Mouse (Mus musculus) heart, postnatal 25 days (tissue): ENCODE measurements around the gene Gmppa. TPM values are rescaled to one million over a fixed set of nuclear protein-coding genes. Genes with fewer than 3 reads are reported as not detected.

Experiments
- DNase-seq: peaks from one replicate; pipeline ENCODE4 v3.0.0; 2022; ENCODE audit warnings: low spot score
- intact Hi-C: fragments of 180-260 bp; cut with DNase I; formaldehyde crosslinking; loops from one replicate; pipeline ENCODE4 v1.15.1; 2025
- total RNA-seq, 2 experiments: library from RNA; stranded (reverse); gene quantifications; 2 replicates each; pipeline ENCODE4 v1.2.3; 2021

The Gmppa gene
- 10 to 100 TPM; 36.6 to 37.3 TPM for total RNA-seq

- intact Hi-C loops: no loop called here
- DNase-seq: peak; percentile 67
Measured at GRCm38 (mm10) chr1:75435475-75436328, at the start of gene Gmppa. TSS of gene Gmppa (plus strand) at chr1:75435930.

GRCm38 (mm10) chr1:75386149-75386548 lies 49.6 kb upstream of the Gmppa start:
- intact Hi-C loops: no loop called here
- DNase-seq: no peak

- intact Hi-C loops: no loop called here
Measured at GRCm38 (mm10) chr1:75387469-75387928, 48.2 kb upstream of the Gmppa start.

DNA sequence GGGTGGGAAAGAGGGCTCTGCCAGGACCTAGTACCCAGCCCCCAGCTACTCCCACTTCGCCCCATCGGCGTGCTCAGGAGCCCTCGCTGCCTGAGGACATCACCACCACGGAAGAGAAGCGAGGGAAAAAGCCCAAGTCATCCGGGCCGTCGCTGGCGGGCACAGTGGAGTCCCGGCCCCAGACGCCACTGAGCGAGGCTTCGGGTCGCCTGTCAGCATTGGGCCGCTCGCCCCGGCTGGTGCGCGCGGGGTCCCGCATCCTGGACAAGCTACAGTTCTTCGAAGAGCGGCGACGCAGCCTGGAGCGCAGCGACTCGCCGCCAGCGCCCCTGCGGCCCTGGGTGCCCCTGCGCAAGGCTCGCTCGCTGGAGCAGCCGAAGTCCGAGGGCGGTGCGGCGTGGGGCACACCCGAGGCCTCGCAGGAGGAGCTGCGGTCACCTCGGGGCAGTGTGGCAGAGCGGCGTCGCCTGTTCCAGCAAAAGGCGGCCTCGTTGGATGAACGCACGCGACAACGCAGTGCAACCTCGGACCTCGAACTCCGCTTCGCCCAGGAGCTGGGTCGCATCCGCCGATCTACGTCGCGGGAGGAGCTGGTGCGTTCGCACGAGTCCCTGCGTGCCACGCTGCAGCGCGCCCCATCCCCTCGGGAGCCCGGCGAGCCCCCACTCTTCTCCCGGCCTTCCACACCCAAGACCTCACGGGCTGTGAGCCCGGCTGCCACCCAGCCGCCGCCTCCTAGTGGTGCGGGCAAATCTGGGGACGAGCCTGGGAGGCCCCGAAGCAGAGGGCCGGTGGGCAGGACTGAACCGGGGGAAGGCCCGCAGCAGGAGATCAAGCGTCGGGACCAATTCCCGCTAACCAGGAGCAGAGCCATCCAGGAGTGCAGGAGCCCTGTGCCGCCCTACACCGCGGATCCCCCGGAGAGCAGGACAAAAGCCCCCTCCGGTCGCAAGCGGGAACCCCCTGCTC lies 47.5 kb upstream of the Gmppa start:
- intact Hi-C loops: no loop called here
- DNase-seq: no peak

More at GRCm38 (mm10) chr1:75387469-75387928, 48.2 kb upstream of the Gmppa start:
- no peak for DNase-seq

DNA sequence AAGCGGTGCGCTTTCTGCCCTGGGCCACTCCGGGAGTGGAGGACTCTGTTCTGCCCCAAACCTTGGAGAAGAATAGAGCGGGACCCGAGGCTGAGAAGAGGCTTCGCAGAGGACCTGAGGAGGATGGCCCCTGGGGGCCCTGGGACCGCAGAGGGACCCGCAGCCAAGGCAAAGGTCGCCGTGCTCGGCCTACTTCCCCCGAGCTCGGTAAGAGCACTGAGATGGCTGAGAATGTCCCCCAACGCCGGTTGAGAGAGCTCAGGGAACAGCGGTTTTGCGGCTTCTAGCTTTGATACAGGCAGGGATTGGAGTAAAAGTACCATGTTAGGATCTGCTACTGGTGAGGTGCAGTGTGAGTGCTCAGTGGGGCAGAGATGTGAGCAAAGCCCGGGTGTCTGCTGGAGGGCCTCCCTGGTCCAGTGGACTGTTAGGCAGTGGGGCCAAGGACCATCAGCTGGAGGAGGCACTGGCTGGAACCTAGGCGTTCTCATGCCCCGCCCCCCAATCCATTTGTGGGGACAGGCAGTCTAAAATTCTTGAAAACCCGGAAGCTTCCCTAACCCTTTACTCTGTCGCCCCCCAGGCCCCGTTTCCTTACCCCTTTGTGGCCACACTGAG lies 46.7 kb upstream of the Gmppa start:
- no peak for DNase-seq
- intact Hi-C loops: no loop called here

GRCm38 (mm10) chr1:75393139-75393538 lies 42.6 kb upstream of the Gmppa start:
- peak; percentile 60 for DNase-seq
- intact Hi-C loops: no loop called here

DNA sequence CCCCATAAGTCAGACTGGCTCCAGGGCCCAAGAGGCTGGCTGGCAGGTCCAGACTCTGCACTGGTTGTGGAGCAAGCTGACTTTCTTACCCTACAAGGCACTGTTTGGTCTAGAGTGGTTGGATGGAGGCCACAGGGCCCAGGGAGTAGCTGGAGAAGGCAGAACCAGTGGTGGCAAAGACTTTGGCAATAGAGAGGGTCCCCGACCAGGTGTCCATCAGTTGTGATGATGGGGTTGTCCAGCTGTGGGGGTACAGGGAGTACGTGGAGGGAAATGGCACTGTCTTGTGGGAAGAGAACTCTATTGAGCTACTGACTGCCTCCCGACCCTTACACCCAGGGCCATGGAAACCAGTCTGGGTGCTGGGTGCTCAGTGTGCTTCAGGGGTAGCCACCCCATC lies 41.9 kb upstream of the Gmppa start:
- intact Hi-C loops: no loop called here

DNA sequence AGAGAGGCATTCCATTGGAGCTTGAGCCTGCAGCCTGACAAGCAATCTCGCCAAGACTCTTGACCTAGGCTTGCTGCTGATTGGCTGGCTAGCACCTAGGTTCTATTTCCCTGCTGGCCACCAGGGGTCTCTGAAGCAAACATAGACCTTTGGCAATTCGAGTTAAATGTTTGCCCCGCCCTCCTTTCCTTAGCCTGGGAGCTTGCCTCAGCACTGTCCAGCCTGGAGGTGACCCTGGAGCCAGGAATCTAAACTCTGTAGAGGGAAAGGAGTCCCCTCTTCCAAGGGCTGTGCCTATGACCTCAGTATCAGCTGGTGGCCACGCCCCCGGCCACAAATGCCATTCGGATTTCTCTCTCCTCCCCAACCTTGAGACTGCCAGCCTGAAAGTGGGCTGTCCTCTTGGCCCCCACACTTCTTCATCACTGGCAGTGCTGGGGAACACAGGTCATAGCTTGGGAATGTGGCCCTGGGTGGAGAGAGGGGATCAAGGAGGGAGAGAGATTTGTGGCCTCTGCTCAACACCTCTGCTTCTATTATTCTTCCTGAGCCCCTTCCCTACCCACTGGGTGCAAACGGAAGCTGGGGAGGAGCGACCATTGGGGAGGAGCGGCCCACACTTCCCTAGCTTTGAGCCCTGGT lies 36.8 kb upstream of the Gmppa start:
- peak; percentile 72 for DNase-seq
- intact Hi-C loops: no loop called here

More for the DNA sequence above, 41.9 kb upstream of the Gmppa start:
- DNase-seq: no peak

DNA sequence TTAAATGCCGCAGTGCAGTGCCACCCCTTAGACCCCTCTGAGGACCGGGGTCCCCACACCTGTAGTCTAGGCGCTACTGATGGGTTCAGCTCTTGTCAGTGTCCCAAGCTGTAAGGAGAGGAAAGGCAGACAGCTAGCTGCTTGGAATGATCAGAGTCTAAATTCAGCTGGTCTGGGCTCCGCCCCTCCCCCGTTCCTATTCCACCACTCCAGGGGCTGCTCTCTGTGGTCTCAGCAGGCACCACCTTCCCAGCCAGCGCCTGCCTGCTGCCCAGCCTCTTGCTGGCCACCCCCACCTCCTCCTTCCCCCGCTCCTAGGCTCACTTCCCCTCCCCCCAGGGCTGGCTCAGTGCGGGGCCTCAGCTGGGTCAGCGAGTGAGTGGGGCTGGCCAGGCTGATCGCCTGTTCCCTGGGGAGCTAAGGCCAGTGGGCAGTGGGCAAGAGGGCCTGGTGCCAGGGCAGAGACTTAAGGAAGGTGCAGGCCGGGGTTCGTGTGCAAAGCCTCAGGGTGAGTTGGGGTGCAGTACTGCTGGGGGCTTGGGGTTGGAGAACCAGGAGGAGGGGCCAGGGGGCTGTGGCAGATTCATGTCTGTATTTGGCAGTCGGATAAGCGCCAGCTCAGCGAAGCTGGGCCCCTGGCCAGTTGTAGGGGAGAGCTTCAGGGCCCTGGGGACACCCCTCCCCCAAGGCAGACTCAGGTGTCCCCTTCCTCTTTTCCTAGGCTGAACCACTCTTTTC lies 35.8 kb upstream of the Gmppa start:
- DNase-seq: peak; percentile 55
- intact Hi-C loops: no loop called here

- intact Hi-C loops: no loop called here
- no peak for DNase-seq
Measured at GRCm38 (mm10) chr1:75400493-75401115, 35.1 kb upstream of the Gmppa start.

- DNase-seq: no peak
- intact Hi-C loops: loop anchor here (5.0 kb wide), 1 partner anchor 33 kb away; no protein-coding TSS in a partner anchor
Measured at GRCm38 (mm10) chr1:75405547-75405946, 30.2 kb upstream of the Gmppa start.

- intact Hi-C loops: loop anchor here (5.0 kb wide), 1 partner anchor 34 kb away; no protein-coding TSS in a partner anchor
- no peak for DNase-seq
Measured at GRCm38 (mm10) chr1:75406173-75406572, 29.6 kb upstream of the Gmppa start.

- intact Hi-C loops: loop anchor here (5.0 kb wide), 1 partner anchor 35 kb away; no protein-coding TSS in a partner anchor
- no peak for DNase-seq
Measured at GRCm38 (mm10) chr1:75407056-75407455, 28.7 kb upstream of the Gmppa start.

GRCm38 (mm10) chr1:75408210-75408609 lies 27.5 kb upstream of the Gmppa start:
- DNase-seq: no peak
- intact Hi-C loops: loop anchor here (5.0 kb wide), 1 partner anchor 36 kb away; no protein-coding TSS in a partner anchor

GRCm38 (mm10) chr1:75409950-75410349 lies 25.8 kb upstream of the Gmppa start:
- intact Hi-C loops: loop anchor here (5.0 kb wide), 1 partner anchor 38 kb away; no protein-coding TSS in a partner anchor
- no peak for DNase-seq

DNA sequence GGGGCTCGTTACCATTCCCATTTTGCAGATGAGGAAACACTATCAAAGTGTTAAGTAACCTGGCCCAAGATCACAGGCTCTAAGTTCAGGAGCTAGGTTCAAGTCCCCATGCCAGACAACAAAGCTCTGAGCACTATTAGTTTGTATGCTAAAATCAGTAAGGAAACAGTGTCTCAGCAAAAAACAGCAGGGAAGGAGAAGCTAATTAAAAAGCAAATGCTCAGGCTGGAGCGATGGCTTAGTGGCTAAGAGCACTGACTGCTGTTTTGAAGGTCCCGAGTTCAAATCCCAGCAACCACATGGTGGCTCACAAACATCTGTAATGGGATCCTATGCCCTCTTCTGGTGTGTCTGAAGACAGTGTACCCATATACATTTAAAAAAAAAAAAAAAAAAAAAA lies 23.5 kb upstream of the Gmppa start:
- DNase-seq: no peak
- intact Hi-C loops: no loop called here

DNA sequence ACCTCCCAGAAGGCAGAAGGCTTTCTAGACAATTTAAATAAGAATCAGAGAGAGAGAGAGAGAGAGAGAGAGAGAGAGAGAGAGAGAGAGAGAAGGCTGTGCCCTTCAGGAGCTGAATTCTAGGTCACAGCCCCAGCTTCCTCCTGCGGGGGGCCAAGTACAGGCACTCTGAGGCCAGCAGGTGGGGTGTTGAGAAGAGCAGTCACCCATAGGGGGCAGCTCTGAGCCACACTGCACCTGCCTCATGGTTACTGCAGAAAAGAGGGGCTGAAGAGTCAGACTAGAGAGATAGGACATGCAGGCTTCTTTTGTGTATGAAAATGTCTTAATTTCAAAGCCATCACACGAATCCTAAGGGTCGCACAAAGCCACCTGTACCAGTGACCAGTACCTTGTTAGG lies 22.0 kb upstream of the Gmppa start:
- DNase-seq: no peak
- intact Hi-C loops: no loop called here

GRCm38 (mm10) chr1:75421794-75422193 lies 13.9 kb upstream of the Gmppa start:
- no peak for DNase-seq

More at GRCm38 (mm10) chr1:75421794-75422193, 13.9 kb upstream of the Gmppa start:
- intact Hi-C loops: no loop called here
